Mouse (Mus musculus) lung, embryonic 16.5 days (tissue): ENCODE data around the gene Rhd. TPM values are rescaled to one million over a fixed set of nuclear protein-coding genes. Genes with fewer than 3 reads are reported as not detected.

Experiments used
- polyA plus RNA-seq: library from polyadenylated mRNA; unstranded; fragments of >200 nt; fragmentation: Nextera tagmentation; extraction: Ambion mirVana; gene quantifications from 2 replicates; pipeline ENCODE4 v1.2.1, GENCODE M21; 2015

The Rhd gene
- polyA plus RNA-seq, 1 experiment from 2014 or later: 2.0 TPM

Other genes with a start within 250 kb of the Rhd start
- 1.9 and 2.1 TPM in 2 replicates for gene Man1c1, start 160.2 kb upstream of the Rhd start, polyA plus RNA-seq
- 25.2 and 27.7 TPM in 2 replicates for gene Ldlrap1, start 96.5 kb upstream of the Rhd start, polyA plus RNA-seq
- 35.9 and 36.3 TPM in 2 replicates for gene Maco1, start 11.2 kb upstream of the Rhd start, polyA plus RNA-seq
- gene Tmem50a, start 50.5 kb downstream of the Rhd start, polyA plus RNA-seq: 188 and 193 TPM in 2 replicates
- 454 and 489 TPM in 2 replicates for gene Rsrp1, start 59.1 kb downstream of the Rhd start, polyA plus RNA-seq
- gene Syf2, start 66.4 kb downstream of the Rhd start, polyA plus RNA-seq: 82.0 and 87.7 TPM in 2 replicates